Mouse (Mus musculus) intestine, embryonic 14.5 days (tissue): ENCODE measurements around the gene Hira. TPM values are rescaled to one million over a fixed set of nuclear protein-coding genes. Genes with fewer than 3 reads are reported as not detected.

Source experiments
- ATAC-seq: fragments of 200-750 bp; cut with Nextera tagmentation; replicated peaks from 2 replicates; pipeline ENCODE4 v1.8.0; 2017; ENCODE audit warnings: low read depth, moderate number of reproducible peaks, moderate TSS enrichment, moderate library complexity; ENCODE audit not compliant: low FRiP score, low TSS enrichment
- DNase-seq: peaks from one replicate; pipeline ENCODE4 v3.0.0-alpha.2; 2018; ENCODE audit warnings: low spot score
- H3K27ac ChIP-seq: fragments of 300-500 bp; sonication (generic); 2 replicates; pipeline ENCODE4 v1.5.1; 2014; ENCODE audit warnings: low read depth, mild to moderate bottlenecking, control low read depth
- H3K27me3 ChIP-seq: fragments of 300-500 bp; sonication (generic); replicated peaks from 2 replicates; pipeline ENCODE4 v1.6.1; 2014; ENCODE audit warnings: low read length, control low read depth; ENCODE audit not compliant: control insufficient read depth, insufficient read depth
- H3K36me3 ChIP-seq: fragments of 300-500 bp; sonication (generic); 2 replicates; pipeline ENCODE4 v1.6.1; 2014; ENCODE audit warnings: low read length, control low read depth; ENCODE audit not compliant: control insufficient read depth, insufficient read depth
- H3K4me1 ChIP-seq: fragments of 300-500 bp; sonication (generic); replicated peaks from 2 replicates; pipeline ENCODE4 v1.6.1; 2014; ENCODE audit warnings: low read length, control low read depth, mixed read lengths; ENCODE audit not compliant: control insufficient read depth, insufficient read depth
- H3K4me2 ChIP-seq: fragments of 300-500 bp; sonication (generic); 2 replicates; pipeline ENCODE4 v1.6.1; 2014; ENCODE audit warnings: low read length
- H3K4me3 ChIP-seq: fragments of 300-500 bp; sonication (generic); 2 replicates; pipeline ENCODE4 v1.5.1; 2014; ENCODE audit warnings: low read depth, low read length, control low read depth, mixed read lengths
- H3K9ac ChIP-seq: fragments of 300-500 bp; sonication (generic); 2 replicates; pipeline ENCODE4 v1.6.1; 2014; ENCODE audit warnings: mild to moderate bottlenecking, low read length
- H3K9me3 ChIP-seq: fragments of 300-500 bp; sonication (generic); 2 replicates; pipeline ENCODE4 v1.6.1; 2016; ENCODE audit warnings: low read length, control low read depth; ENCODE audit not compliant: control insufficient read depth
- WGBS: fragments of 180-500 bp; shearing (Covaris S2); extraction: QIAGEN DNeasy Blood & Tissue Kit; methylation state at CpG from one replicate; pipeline ENCODE4 v1.1.7; 2014; 5-methylcytosine and 5-hydroxymethylcytosine counted together
- polyA plus RNA-seq: library from polyadenylated mRNA; unstranded; fragments of >200 nt; fragmentation: Nextera tagmentation; extraction: Ambion mirVana; gene quantifications from 2 replicates; pipeline ENCODE4 v1.2.1, GENCODE M21; 2014

Gene Hira
- polyA plus RNA-seq, 1 experiment from 2014 or later, result 15.8 TPM

- H3K9me3 ChIP-seq, result no peaks in the 10 kb centered on the region
- H3K4me3 ChIP-seq, result no peak overlapping the region
- 69% methylated on average over 4 of the region's 4 CpGs for WGBS
- H3K36me3 ChIP-seq, result peaks cover 35% of the 10 kb centered on the region
- ATAC-seq (no peak), DNase-seq (no peak)
- H3K27me3 ChIP-seq, result no peaks in the 10 kb centered on the region
- no peaks in the 10 kb centered on the region for H3K4me1 ChIP-seq
- H3K9ac ChIP-seq, result no peak overlapping the region
- no peak overlapping the region for H3K4me2 ChIP-seq
- no peak overlapping the region for H3K27ac ChIP-seq
These were observed 17.1 kb downstream of the Hira start for GRCm38 (mm10) chr16:18893840-18894372.

DNA sequence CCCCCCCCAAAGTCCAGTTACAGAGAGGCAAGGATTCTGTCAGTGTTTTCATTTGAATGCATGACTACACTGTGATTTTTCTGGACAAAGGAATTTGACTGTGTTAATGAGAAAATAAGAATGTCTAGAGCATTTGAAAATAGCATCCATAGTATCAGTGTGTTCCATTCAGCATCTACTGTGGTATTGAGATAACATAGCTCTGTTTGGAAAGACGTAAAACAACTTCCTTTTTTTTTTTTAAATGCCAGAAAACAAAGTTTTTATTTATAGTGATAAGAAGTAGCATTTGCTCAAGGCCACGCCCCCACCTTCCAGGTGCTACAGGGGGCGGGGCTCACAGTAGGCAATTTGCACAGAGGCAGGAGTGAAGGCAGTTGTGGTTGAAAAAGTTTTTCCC lies 18.4 kb downstream of the Hira start:
- no peak overlapping the region for H3K9ac ChIP-seq
- H3K27me3 ChIP-seq, result no peaks in the 10 kb centered on the region
- no peak overlapping the region for H3K4me3 ChIP-seq
- DNase-seq (no peak), ATAC-seq (no peak)
- no peaks in the 10 kb centered on the region for H3K9me3 ChIP-seq
- H3K27ac ChIP-seq, result no peak overlapping the region
- no peaks in the 10 kb centered on the region for H3K4me1 ChIP-seq
- WGBS, result 73% methylated on average over 3 of the region's 3 CpGs
- no peak overlapping the region for H3K4me2 ChIP-seq
- H3K36me3 ChIP-seq, result peaks cover 48% of the 10 kb centered on the region

DNA sequence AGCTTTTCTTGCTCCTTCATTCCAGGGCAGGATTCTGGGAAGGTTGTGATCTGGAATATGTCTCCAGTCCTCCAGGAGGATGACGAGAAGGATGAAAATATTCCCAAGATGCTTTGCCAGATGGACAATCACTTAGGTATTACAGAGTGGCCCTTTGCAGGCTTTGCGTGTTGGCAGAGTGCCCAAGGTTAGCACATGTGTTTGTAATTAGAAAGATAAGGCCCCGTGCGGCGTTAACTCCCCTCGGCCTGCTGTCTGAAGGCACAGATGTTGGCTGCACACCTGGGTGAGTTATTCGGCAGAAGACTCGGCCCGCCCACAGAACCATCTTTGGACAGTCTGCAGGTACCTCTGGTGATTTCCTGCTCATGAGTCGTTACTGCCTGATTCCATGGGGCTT lies 19.6 kb downstream of the Hira start:
- WGBS, result 74% methylated on average over 10 of the region's 10 CpGs
- no peak overlapping the region for H3K4me3 ChIP-seq
- no peaks in the 10 kb centered on the region for H3K4me1 ChIP-seq
- no peak overlapping the region for H3K27ac ChIP-seq
- ATAC-seq (no peak), DNase-seq (no peak)
- H3K36me3 ChIP-seq, result peaks cover 52% of the 10 kb centered on the region
- no peaks in the 10 kb centered on the region for H3K27me3 ChIP-seq
- H3K9ac ChIP-seq, result no peak overlapping the region
- H3K4me2 ChIP-seq, result no peak overlapping the region
- no peaks in the 10 kb centered on the region for H3K9me3 ChIP-seq

DNA sequence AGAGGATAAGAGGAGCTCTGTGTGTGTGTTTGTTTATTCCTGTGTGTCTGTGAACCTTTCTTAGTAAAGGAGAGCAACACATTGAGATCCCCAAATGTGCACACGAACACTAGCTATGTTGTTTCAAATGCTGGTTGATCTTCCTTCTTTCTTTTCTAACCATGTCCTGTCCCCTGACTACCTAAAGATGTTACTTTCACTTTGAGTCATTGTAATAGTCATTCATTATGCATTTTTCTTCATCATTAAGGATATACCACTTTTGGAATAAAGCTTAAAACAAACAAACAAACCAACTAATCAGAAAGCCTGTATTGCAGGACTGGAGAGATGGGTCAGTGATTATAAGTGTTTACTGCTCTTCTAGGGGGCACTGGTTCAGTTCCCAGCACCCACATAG lies 28.8 kb downstream of the Hira start:
- no peak overlapping the region for H3K27ac ChIP-seq
- ATAC-seq, result no peak

DNA sequence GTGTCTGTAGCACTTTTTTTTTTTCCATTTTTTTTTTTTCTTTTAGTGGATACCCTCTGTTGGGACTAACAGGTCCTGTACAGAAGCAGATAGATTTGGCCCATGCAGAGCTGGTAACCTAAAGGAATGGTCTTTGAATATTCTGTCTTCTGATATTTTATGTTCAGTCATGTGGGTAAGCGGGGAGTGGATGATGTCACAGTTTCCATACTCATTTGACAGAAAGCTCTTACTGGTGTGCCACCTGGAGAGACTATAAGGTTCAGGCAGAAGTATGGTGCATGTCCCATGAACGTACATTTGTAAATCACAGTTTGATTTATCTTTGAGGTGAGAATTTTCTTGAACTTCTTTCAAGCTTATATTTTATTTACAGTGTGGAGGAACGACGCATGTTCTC lies 39.2 kb downstream of the Hira start:
- Histone ChIP-seq H3K4me1 (no peaks in the 10 kb centered on the region), H3K27me3 (no peaks in the 10 kb centered on the region), H3K9ac (no peak overlapping the region), H3K9me3 (no peaks in the 10 kb centered on the region), H3K4me3 (no peak overlapping the region), H3K27ac (no peak overlapping the region), H3K4me2 (no peak overlapping the region), H3K36me3 (peaks cover 78% of the 10 kb centered on the region)
- no peak for ATAC-seq
- WGBS, result 97% methylated on average over 4 of the region's 4 CpGs
- no peak for DNase-seq

More for the DNA sequence above, 28.8 kb downstream of the Hira start:
- Histone ChIP-seq H3K4me2 (no peak overlapping the region), H3K27me3 (no peaks in the 10 kb centered on the region), H3K4me3 (no peak overlapping the region), H3K9ac (no peak overlapping the region), H3K36me3 (peaks cover 72% of the 10 kb centered on the region), H3K9me3 (no peaks in the 10 kb centered on the region), H3K4me1 (no peaks in the 10 kb centered on the region)
- WGBS, result 100% methylated on average over 1 of the region's 1 CpGs
- no peak for DNase-seq

- Histone ChIP-seq H3K27me3 (no peaks in the 10 kb centered on the region), H3K36me3 (peaks cover 94% of the 10 kb centered on the region), H3K4me3 (no peak overlapping the region), H3K9me3 (no peaks in the 10 kb centered on the region), H3K9ac (no peak overlapping the region), H3K4me2 (no peak overlapping the region), H3K27ac (no peak overlapping the region), H3K4me1 (no peaks in the 10 kb centered on the region)
- DNase-seq, result no peak
- WGBS, result 82% methylated on average over 2 of the region's 2 CpGs
- ATAC-seq, result no peak
These were observed 44.9 kb downstream of the Hira start for GRCm38 (mm10) chr16:18921771-18922170.

DNA sequence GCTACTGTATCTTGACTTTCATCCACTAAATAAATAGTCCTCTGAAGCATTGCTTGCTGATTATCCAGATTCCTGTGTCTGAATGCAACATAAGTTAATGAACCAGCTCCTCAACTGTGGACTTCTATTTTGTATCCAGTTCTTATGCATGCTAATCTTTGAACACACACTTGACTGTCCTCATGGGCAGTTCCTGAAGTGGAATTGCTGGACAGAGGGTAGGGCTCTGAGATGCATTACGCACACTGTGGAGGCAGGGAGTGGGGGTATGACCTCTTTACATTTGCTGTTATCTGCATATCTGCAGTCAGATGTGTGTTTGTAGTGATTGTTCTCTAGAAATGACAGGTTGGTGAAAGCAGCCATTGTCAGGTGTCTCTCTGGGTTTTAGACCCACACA lies 51.1 kb downstream of the Hira start:
- H3K36me3 ChIP-seq, result peaks cover 80% of the 10 kb centered on the region

GRCm38 (mm10) chr16:18938321-18939082 lies 61.7 kb downstream of the Hira start:
- ATAC-seq (no peak), DNase-seq (no peak)
- Histone ChIP-seq H3K9ac (no peak overlapping the region), H3K9me3 (no peaks in the 10 kb centered on the region), H3K27me3 (no peaks in the 10 kb centered on the region), H3K36me3 (peaks cover 52% of the 10 kb centered on the region), H3K4me3 (no peak overlapping the region), H3K4me1 (no peaks in the 10 kb centered on the region), H3K27ac (no peak overlapping the region), H3K4me2 (no peak overlapping the region)
- WGBS, result 81% methylated on average over 5 of the region's 5 CpGs

More for the DNA sequence above, 51.1 kb downstream of the Hira start:
- ATAC-seq, result no peak
- no peak overlapping the region for H3K4me3 ChIP-seq
- 100% methylated on average over 1 of the region's 1 CpGs for WGBS
- no peak for DNase-seq
- H3K27ac ChIP-seq, result no peak overlapping the region
- H3K27me3 ChIP-seq, result no peaks in the 10 kb centered on the region
- H3K9me3 ChIP-seq, result no peaks in the 10 kb centered on the region
- H3K9ac ChIP-seq, result no peak overlapping the region
- H3K4me2 ChIP-seq, result no peak overlapping the region
- no peaks in the 10 kb centered on the region for H3K4me1 ChIP-seq

DNA sequence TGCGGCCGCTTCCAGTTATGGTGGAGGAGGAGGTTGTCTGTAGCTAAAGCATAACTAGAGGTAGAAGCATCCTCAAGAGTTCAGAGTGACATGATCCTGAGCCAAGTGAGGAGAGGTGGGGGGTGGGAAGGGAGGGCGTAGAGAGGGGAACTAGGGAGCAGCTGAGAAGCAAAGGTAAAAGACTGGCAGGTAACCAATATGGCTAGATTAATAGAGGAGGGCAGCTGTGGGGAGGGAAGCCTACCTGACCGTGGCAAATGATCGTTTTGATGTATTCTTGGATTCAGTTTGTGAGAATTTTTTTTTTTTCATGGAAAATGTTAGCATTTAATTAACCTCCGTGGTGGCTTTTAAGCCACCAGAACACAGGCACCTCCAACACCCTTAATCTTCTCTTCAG lies 67.1 kb downstream of the Hira start:
- Histone ChIP-seq H3K27me3 (no peaks in the 10 kb centered on the region), H3K9ac (no peak overlapping the region), H3K27ac (no peak overlapping the region), H3K9me3 (no peaks in the 10 kb centered on the region), H3K36me3 (peaks cover 50% of the 10 kb centered on the region), H3K4me3 (no peak overlapping the region), H3K4me1 (no peaks in the 10 kb centered on the region), H3K4me2 (no peak overlapping the region)
- DNase-seq (no peak), ATAC-seq (no peak)
- WGBS, result 90% methylated on average over 6 of the region's 6 CpGs
